10 mouse cellular contexts compared by ENCODE assay signal in the genomic region with DNA sequence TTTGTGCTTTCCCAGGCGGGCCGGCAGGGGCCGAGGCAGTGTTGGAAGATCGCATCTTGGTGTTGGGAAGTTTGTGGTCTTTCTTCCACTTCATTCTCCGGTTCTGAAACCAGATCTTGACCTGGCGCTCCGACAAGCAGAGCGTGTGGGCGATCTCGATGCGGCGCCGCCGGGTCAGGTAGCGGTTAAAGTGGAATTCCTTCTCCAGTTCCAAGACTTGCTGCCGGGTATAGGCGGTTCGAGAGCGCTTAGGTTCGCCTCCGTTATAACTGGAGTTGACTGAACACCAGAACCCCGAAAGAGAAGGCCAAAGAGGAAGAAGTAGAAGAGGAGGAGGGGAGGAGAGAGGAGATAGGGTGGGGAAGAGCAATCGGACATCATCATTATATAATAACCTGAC. TPM values are rescaled to one million over a fixed set of nuclear protein-coding genes. Genes with fewer than 3 reads are reported as not detected.
DNase-seq lines count a peak whose midpoint lies in the region; ATAC-seq lines count a peak whose summit lies in the region.
"Had no signal": no experiment of that assay in that cellular context is flagged by ENCODE, and none has a peak within 500 bp of the region (broad histone marks: within the 10 kb centered on the region; RNA-seq: fewer than 3 reads in every experiment).

No protein-coding gene starts in this region.

- under 1% methylated on average over 23 of the region's 23 CpGs for WGBS in hindbrain, embryonic 11.5 days
- WGBS in neural tube, embryonic 13.5 days, result 2% methylated on average over 23 of the region's 23 CpGs
- 2% methylated on average over 23 of the region's 23 CpGs for WGBS in forebrain, embryonic 16.5 days

- H3K27ac ChIP-seq in hindbrain, embryonic 11.5 days (ENCODE audit: low read depth, low read length), result peak overlapping the region; percentile 95
- H3K27ac ChIP-seq in neural tube, embryonic 13.5 days (replicated peaks), result peak overlapping the region; percentile 100
- no peak overlapping the region for H3K27ac ChIP-seq in forebrain, embryonic 16.5 days (ENCODE audit: low read length)

- peak overlapping the region; percentile 49 for H3K4me3 ChIP-seq in hindbrain, embryonic 11.5 days (ENCODE audit: low read depth, low read length)
- peak overlapping the region; percentile 65 for H3K4me3 ChIP-seq in neural tube, embryonic 13.5 days
- H3K4me3 ChIP-seq in forebrain, embryonic 16.5 days (replicated peaks; ENCODE audit: low read length), result no peak overlapping the region
- H3K4me3 ChIP-seq: erythroblast, embryonic 14.5 days had no signal

- H3K9ac ChIP-seq in hindbrain, embryonic 11.5 days (ENCODE audit: low read depth, low read length), result peak overlapping the region; percentile 85
- peak overlapping the region; percentile 96 for H3K9ac ChIP-seq in neural tube, embryonic 13.5 days
- no peak overlapping the region for H3K9ac ChIP-seq in forebrain, embryonic 16.5 days (replicated peaks; ENCODE audit: low read depth, low read length)

- peaks cover 80% of the 10 kb centered on the region for H3K27me3 ChIP-seq in hindbrain, embryonic 11.5 days (ENCODE audit: control insufficient read depth, insufficient read depth, low read length)
- H3K27me3 ChIP-seq in neural tube, embryonic 13.5 days, result no peaks in the 10 kb centered on the region
- peaks cover 95% of the 10 kb centered on the region for H3K27me3 ChIP-seq in forebrain, embryonic 16.5 days (replicated peaks; ENCODE audit: control insufficient read depth, insufficient read depth, low read length)

- no peaks in the 10 kb centered on the region for H3K36me3 ChIP-seq in hindbrain, embryonic 11.5 days (ENCODE audit: control insufficient read depth, insufficient read depth, low read length)
- H3K36me3 ChIP-seq in neural tube, embryonic 13.5 days, result peaks cover 17% of the 10 kb centered on the region
- H3K36me3 ChIP-seq in forebrain, embryonic 16.5 days (ENCODE audit: control insufficient read depth, insufficient read depth), result no peaks in the 10 kb centered on the region

- peaks cover 2% of the 10 kb centered on the region; the same call in 1 of the 2 replicates for H3K4me1 ChIP-seq in hindbrain, embryonic 11.5 days (replicated peaks; ENCODE audit: control insufficient read depth, insufficient read depth, low read length)
- peaks cover 96% of the 10 kb centered on the region for H3K4me1 ChIP-seq in neural tube, embryonic 13.5 days (replicated peaks)
- peaks cover 5% of the 10 kb centered on the region for H3K4me1 ChIP-seq in forebrain, embryonic 16.5 days (replicated peaks; ENCODE audit: control insufficient read depth, insufficient read depth, low read length)

- no peaks in the 10 kb centered on the region for H3K9me3 ChIP-seq in hindbrain, embryonic 11.5 days (ENCODE audit: control insufficient read depth, low read length)
- H3K9me3 ChIP-seq in neural tube, embryonic 13.5 days, result no peaks in the 10 kb centered on the region
- H3K9me3 ChIP-seq in forebrain, embryonic 16.5 days (ENCODE audit: control insufficient read depth, low read length), result no peaks in the 10 kb centered on the region; the same call in 1 of the 2 replicates

- peak overlapping the region; percentile 62 for H3K4me2 ChIP-seq in hindbrain, embryonic 11.5 days (replicated peaks; ENCODE audit: low read depth, low read length)
- H3K4me2 ChIP-seq in neural tube, embryonic 13.5 days, result peak overlapping the region; percentile 97
- H3K4me2 ChIP-seq in forebrain, embryonic 16.5 days (ENCODE audit: low read length), result no peak overlapping the region

- ATAC-seq in hindbrain, embryonic 11.5 days (ENCODE audit: low FRiP score), result no peak
- ATAC-seq in neural tube, embryonic 13.5 days (ENCODE audit: low read depth), result no peak; the same call in 1 of the 2 replicates
- ATAC-seq in erythroblast, adult 5-6 weeks (replicated peaks; ENCODE audit: low FRiP score, poor library complexity, severe bottlenecking), result no peak
- no peak for ATAC-seq in forebrain, embryonic 16.5 days

- DNase-seq in kidney, adult 11 months, result peak; percentile 35
- DNase-seq in kidney, adult 18-20 months, result no peak
- peak; percentile 64 for DNase-seq in hindbrain, embryonic 11.5 days (ENCODE audit: low spot score)
- peak; percentile 60 to 75 for DNase-seq in kidney, postnatal 4 days
- DNase-seq in cerebellum, postnatal 14 days, result no peak

RNA-seq across cellular contexts. Expression of a gene that starts 1.1 kb away (rescaled TPM):
- 11.9 and 12.8 TPM in 2 replicates for polyA plus RNA-seq in hindbrain, embryonic 11.5 days (2014; fragmentation: Nextera tagmentation; extraction: Ambion mirVana)
- 5.7 and 5.8 TPM in 2 replicates for polyA plus RNA-seq in neural tube, embryonic 13.5 days (2015; fragmentation: Nextera tagmentation; extraction: Ambion mirVana)
- total RNA-seq in erythroblast, adult 5-6 weeks (2015; ENCODE audit: low replicate concordance), result not detected in 2 replicates
- 0.34 TPM in 1 of 2 replicates, not detected in the other for total RNA-seq in erythroblast, adult 5-6 weeks (2017; ENCODE audit: low replicate concordance)
- polyA plus RNA-seq in forebrain, embryonic 16.5 days (2015; fragmentation: Nextera tagmentation; extraction: Ambion mirVana), result not detected in 2 replicates
- total RNA-seq: layer of hippocampus, adult 18-20 months had no signal
- polyA plus RNA-seq: erythroblast, embryonic 14.5 days had no signal

RNA-seq across cellular contexts. Expression of a gene that starts 13.1 kb away (rescaled TPM):
- polyA plus RNA-seq in hindbrain, embryonic 11.5 days (2014; fragmentation: Nextera tagmentation; extraction: Ambion mirVana), result 4.9 and 5.4 TPM in 2 replicates
- polyA plus RNA-seq in neural tube, embryonic 13.5 days (2015; fragmentation: Nextera tagmentation; extraction: Ambion mirVana), result 3.5 and 4.1 TPM in 2 replicates
- not detected in 2 replicates for total RNA-seq in erythroblast, adult 5-6 weeks (2015; ENCODE audit: low replicate concordance)
- total RNA-seq in erythroblast, adult 5-6 weeks (2017; ENCODE audit: low replicate concordance), result not detected in 2 replicates
- polyA plus RNA-seq in forebrain, embryonic 16.5 days (2015; fragmentation: Nextera tagmentation; extraction: Ambion mirVana), result not detected in 2 replicates
- total RNA-seq: layer of hippocampus, adult 18-20 months had no signal
- polyA plus RNA-seq: erythroblast, embryonic 14.5 days had no signal

RNA-seq across cellular contexts. Expression of a gene that starts 14.0 kb away (rescaled TPM):
- 23.8 and 39.3 TPM in 2 replicates for polyA plus RNA-seq in hindbrain, embryonic 11.5 days (2014; fragmentation: Nextera tagmentation; extraction: Ambion mirVana)
- 44.7 and 66.8 TPM in 2 replicates for polyA plus RNA-seq in neural tube, embryonic 13.5 days (2015; fragmentation: Nextera tagmentation; extraction: Ambion mirVana)
- not detected in 2 replicates for total RNA-seq in erythroblast, adult 5-6 weeks (2015; ENCODE audit: low replicate concordance)
- total RNA-seq in erythroblast, adult 5-6 weeks (2017; ENCODE audit: low replicate concordance), result 0.17 and 0.56 TPM in 2 replicates
- polyA plus RNA-seq in forebrain, embryonic 16.5 days (2015; fragmentation: Nextera tagmentation; extraction: Ambion mirVana), result not detected in 2 replicates
- total RNA-seq: layer of hippocampus, adult 18-20 months had no signal
- polyA plus RNA-seq: erythroblast, embryonic 14.5 days had no signal

RNA-seq across cellular contexts. Expression of a gene that starts 18.1 kb away (rescaled TPM):
- polyA plus RNA-seq in hindbrain, embryonic 11.5 days (2014; fragmentation: Nextera tagmentation; extraction: Ambion mirVana), result 2.1 and 11.6 TPM in 2 replicates
- 20.3 and 25.8 TPM in 2 replicates for polyA plus RNA-seq in neural tube, embryonic 13.5 days (2015; fragmentation: Nextera tagmentation; extraction: Ambion mirVana)
- not detected in 2 replicates for total RNA-seq in erythroblast, adult 5-6 weeks (2015; ENCODE audit: low replicate concordance)
- not detected in 2 replicates for total RNA-seq in erythroblast, adult 5-6 weeks (2017; ENCODE audit: low replicate concordance)
- polyA plus RNA-seq in forebrain, embryonic 16.5 days (2015; fragmentation: Nextera tagmentation; extraction: Ambion mirVana), result not detected in 2 replicates
- total RNA-seq: layer of hippocampus, adult 18-20 months had no signal
- polyA plus RNA-seq: erythroblast, embryonic 14.5 days had no signal

RNA-seq across cellular contexts. Expression of a gene that starts 22.7 kb away (rescaled TPM):
- polyA plus RNA-seq in hindbrain, embryonic 11.5 days (2014; fragmentation: Nextera tagmentation; extraction: Ambion mirVana), result 13.3 and 14.2 TPM in 2 replicates
- 13.9 and 16.4 TPM in 2 replicates for polyA plus RNA-seq in neural tube, embryonic 13.5 days (2015; fragmentation: Nextera tagmentation; extraction: Ambion mirVana)
- total RNA-seq in erythroblast, adult 5-6 weeks (2015; ENCODE audit: low replicate concordance), result not detected in 2 replicates
- total RNA-seq in erythroblast, adult 5-6 weeks (2017; ENCODE audit: low replicate concordance), result not detected in 2 replicates
- not detected in 2 replicates for polyA plus RNA-seq in forebrain, embryonic 16.5 days (2015; fragmentation: Nextera tagmentation; extraction: Ambion mirVana)
- total RNA-seq: layer of hippocampus, adult 18-20 months had no signal
- polyA plus RNA-seq: erythroblast, embryonic 14.5 days had no signal

Comparison
In these comparisons a context has a peak if more than half of its experiments do, and no peak if none do; other contexts are left out.
1. DNase-seq: peak in kidney, adult 11 months (single experiment), hindbrain, embryonic 11.5 days (single experiment) and kidney, postnatal 4 days (2 of 2); none in kidney, adult 18-20 months (single experiment) and cerebellum, postnatal 14 days (0 of 2).
2. RNA of a gene that starts 14.0 kb away (polyA plus RNA-seq): 44.7 to 66.8 TPM in neural tube, embryonic 13.5 days and 23.8 to 39.3 TPM in hindbrain, embryonic 11.5 days; not detected in forebrain, embryonic 16.5 days; every median in the first group is over 10 times any median in the second.